Mouse (Mus musculus) adrenal gland, adult 18-20 months (tissue): ENCODE data around the gene Ssr1. TPM values are rescaled to one million over a fixed set of nuclear protein-coding genes. Genes with fewer than 3 reads are reported as not detected.
A peak's percentile ranks its signal among the peaks of the same experiment; 100 is the strongest.

Experiments used
- DNase-seq, 2 experiments: peaks; one replicate each; pipeline ENCODE4 v3.0.0; 2021 to 2022; ENCODE audit warnings: low spot score in 2 of 2
- total RNA-seq, 2 experiments: library from RNA; stranded (reverse); gene quantifications; 1 replicate in 1 of 2; 2 replicates in 1 of 2; pipeline ENCODE4 v1.2.3; 2021

The Ssr1 gene
- total RNA-seq, 2 experiments from 2014 or later, result 116 to 173 TPM

DNA sequence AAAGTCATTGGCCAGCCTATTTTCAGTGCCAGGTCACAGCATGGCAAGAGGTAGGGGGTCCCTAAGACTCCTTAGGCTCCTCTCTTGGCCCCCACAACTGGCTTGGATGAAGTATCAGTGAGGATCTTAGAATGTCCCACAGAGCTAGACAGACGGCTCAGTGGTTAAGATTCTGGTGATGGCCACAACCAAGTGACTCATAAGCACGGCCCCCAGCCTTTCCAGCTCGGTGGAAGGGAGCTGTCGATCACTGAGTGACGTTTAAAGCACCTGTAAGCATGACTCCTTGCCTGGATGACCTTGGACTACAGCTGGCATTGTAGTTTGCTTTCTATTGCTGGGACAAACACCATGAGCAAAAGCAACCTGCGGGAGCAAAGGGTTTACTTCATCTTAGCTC, 41.0 kb downstream of the Ssr1 start:
- DNase-seq, result no peak

DNA sequence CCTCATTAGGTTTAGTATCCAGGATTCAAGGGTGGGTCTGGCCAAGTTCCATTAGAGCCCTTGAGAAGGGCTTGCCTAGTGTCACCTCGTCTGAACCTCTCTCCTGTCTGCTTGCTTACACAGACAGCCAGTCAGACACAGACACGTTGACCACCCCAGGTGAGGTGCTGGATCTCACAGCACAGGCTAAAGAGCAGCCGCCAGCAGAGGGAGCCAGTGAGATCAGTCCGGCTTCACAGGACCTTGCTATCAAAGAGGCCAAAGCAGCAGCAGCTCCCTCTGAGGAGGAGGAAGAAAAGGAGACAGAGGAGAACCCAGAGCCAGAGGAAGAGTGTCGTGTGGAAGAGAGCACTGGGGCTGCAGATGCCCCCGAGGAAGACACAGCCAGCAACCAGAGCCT, 47.3 kb downstream of the Ssr1 start:
- peak; percentile 78 to 84 for DNase-seq

DNA sequence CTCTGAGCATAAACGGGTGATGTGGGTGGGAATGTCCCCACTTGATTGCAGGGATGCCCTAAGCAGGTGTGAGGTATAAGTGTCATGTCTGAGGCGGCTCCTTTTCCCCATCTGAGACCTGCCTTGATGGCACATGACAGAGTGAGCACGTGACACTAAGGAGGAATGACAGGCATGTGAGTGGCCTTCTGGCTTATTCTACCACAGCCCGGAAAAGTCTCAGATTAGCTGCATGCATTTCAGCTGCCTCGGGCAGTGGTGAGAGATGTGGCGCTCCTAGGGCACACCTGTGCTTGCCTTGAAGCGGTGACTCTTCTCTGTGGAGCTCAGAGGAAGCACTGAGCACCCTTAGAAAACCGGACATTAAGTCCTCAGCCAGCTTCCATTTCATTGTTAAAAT, 48.6 kb downstream of the Ssr1 start:
- no peak for DNase-seq

DNA sequence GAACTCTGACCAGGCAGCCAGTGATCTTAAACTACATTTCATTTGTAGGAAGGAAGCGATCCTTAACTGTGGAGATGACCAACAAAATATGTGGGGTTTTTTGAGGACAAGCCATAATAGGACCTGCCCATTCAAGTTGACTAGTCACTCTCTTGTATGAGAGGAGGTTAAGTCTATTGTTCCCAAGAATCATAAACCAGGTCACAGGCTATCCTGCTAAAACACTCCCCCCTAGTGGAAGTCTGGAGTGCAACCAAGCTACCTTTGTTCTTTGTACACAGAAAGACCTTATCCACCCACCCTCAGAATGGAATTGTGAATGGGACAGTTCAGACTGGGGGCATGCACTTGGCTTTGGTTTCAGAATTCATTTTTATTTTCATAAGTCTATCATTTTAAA, 49.7 kb downstream of the Ssr1 start:
- no peak for DNase-seq

DNA sequence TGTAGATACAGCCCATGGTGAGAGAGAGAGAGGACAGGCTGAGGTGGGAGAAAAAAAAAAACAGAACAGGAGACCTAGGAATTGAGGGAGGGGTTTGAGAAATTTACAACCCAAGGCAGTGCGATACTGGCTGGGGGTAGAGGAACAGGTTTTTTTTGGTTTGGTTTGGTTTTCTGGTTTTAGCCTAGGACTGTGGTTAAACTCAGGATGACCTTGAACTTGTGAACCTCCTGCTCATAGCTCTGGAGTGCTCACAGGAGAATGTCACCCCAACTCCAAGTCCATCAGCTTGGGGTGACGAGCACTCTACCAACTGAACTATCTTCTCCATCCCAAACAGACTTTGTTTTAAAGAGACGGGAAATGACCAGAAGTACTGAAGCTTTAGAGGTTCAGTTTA, 50.6 kb downstream of the Ssr1 start:
- no peak for DNase-seq

DNA sequence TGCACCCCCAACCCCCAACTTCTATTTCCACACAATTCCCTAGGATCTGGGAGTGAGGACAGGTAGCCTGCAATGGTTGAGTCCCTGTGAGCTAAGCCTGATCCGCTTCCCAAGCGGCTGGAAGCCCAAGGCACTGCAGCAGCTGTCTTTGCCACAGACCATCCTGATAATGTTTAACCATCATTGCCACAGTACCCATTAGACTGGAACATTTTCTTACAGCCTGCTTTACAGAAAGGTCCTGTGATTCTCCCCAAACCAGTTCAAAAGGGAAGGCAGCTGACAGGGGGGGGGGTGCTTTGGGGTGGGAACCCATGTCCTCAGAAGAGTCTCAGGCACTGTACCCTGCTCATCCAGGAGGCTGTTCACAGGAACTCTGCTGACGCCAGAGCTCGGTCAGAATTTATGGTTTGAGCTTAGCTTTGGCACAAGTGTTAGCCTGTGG, 51.1 kb downstream of the Ssr1 start:
- no peak for DNase-seq

DNA sequence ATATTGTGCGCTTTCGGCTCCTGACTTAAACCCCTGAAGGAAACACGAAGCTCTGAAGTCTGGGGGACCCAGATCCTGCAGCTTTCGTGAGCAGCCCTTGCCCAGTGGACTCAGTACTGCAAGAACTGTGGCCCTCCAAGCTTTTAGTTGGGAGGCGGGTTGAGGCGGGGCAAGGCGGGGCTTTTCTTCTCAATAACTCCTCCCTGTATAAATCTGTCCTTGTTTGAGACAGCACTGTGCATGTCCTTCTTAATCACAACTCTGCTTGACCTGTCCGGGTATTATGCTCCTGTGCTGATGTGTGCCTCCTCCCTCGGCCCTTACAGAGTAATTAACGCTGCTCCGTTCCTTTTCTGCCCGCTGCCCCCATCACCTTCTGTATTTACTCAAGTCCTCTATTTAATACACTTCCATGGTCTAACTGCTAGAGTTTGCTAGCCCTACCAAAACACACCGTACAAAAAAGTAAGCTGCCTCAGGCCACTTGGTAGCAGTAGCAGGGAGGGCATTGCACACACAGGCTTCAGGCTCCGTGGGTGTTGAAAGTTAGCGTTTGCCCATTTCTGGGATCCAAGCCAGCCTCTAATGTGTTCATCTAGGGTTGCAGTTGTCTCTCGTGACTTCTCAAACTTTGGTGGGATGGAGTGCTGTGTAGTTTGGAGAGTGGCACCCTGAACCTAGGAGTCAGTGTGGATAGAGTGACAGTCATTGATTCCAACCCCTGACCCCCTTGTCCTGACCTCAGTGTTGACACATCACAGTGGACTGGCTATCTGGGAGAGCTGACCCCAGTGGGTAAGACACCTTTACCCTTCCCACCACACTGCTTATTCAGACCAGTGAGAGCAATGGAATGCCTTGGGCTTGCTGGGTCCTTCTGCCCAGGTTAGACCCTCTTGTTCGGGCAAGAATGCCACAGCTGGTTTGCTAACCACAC, 51.8 kb downstream of the Ssr1 start:
- no peak for DNase-seq

DNA sequence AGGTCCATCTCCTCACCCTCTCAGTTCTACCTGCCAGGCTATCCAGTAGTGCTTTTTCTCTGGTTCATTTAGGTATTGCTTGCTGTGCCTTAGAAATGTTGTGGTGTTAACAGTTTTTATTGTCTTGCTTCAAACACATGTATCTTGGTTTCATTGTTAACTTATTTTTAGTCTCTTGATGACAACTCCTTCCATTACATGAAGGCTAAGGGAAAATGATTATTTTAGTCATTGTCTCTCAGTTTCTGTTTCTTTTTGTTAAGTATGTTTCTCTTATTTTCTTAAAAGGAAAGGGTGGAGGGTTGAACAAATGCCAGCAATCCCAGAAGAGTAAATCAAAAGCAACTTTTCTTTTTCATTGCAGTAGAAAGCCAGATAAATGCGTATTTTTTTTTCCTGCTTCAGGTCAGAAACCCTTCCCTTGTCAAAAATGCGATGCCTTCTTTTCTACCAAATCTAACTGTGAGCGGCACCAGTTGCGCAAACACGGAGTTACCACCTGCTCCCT, 52.8 kb downstream of the Ssr1 start:
- no peak for DNase-seq

DNA sequence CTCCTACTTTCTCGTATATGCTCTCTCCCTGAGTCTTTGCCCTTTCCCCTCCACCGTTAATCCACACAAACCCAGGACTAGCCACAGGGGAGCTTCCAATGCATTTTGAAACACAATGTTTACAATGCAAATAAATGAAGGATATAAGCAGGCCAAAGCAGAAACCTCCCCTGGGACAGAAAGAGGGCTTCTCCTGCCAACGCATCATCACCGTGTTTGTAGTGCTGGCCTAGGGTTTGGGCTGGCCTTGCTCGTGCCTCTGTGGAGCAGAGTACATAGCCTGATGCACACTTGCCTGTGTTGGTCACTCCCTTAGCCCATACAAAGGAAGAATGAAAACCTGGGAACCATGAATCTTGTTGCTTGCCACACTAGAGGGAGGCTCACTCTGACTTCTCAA, 53.4 kb downstream of the Ssr1 start:
- DNase-seq, result no peak

DNA sequence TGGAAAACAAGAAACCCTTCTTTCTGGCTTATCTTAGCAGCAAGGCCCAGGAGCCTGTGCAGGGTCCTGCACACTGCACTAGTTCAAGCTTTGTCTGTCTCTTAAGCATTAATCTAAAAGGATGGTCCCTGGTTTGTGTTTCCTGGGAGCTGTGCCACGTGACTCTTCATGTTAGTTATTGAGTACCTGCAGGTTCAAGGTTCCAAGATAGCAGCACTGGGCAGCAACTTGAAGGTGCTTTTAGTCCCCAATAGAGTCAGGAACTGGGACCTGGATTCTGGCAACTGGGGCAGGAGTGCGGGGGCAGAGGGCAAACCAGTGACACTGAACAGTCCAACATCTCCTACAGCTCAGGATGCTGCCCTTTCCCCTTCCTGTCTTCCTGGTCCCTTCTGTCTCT, 53.9 kb downstream of the Ssr1 start:
- no peak for DNase-seq

DNA sequence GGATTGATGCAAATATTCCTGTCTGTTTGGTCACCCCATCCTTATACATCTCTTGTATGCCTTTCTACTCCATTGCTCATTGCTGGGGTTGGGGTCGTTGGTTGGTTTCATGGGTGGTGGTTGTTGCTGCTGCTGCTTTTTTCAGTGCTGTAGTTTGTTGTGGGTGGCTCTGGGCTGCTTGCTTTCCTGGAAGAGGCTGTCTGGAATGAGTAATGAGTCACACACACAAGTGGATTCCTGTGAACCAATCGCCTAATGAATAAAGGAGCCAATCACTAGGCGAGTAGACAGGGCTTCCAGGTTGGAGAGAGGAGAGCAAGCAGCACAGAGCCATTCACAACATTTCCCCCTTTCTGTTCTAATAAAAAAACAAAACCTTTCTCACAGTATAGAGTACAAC, 57.7 kb downstream of the Ssr1 start:
- DNase-seq, result no peak

DNA sequence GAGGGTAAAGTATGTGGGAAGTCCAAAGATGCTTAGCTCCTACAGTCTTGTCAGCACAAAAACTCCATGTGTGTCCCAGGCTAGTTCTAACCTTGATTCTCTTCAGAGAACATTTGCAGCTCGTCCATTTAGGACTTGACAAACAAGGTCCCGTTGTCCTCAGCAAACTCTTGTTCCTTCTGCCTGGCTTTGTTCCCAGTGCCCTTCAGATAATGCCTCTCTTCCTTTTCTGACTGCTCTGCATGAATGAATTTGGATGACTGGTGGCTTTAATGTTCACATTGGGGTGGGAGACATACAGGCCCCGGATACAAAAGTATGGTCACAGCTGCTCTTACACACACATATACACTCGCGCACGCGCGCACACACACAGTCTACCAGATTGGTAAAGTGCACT, 59.1 kb downstream of the Ssr1 start:
- DNase-seq, result peak in 1 of 2 experiments; percentile 35

DNA sequence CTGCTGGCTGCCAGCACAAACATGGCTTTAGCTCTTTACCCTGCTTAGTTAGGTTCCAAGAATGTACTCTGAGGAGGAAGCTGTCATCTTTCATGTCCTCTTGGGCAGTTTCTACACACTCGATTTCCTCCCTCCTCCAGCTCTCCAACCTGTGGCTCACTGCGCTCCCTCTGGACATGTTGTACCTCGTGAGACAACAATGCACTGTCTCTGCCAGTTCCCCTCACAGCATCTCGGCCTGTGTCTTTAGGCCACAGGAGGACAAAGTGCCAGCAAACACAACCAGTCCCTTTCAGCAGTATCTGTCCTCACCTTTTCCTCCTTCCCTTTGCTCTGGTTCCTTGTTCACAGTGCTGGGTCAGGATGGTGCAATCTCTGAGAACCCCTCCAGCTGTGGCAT, 59.9 kb downstream of the Ssr1 start:
- DNase-seq, result no peak

DNA sequence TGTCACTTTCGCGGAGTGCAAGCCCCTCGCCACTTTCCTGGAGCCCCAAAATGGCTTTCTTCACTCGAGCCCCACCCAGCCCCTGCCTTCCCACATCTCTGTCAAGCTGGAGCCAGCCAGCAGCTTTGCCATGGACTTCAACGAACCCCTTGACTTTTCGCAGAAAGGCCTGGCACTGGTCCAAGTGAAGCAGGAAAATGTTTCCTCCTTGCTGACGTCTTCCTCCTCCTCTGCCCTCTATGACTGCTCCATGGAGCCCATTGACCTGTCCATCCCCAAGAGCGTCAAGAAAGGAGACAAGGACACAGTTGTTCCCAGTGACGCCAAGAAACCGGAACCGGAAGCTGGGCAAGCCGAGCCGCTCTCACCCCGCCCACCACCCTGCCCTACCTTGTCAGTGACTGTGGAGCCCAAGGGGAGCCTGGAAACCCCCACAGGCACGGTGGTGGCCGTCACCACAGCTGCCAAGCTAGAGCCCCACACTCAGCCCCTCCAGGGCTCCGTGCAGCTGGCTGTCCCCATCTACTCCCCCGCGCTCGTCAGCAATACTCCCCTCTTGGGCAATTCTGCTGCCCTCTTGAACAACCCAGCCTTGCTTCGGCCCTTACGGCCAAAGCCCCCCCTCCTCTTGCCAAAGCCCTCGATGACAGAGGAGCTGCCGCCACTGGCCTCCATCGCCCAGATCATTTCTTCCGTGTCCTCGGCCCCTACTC, 62.7 kb downstream of the Ssr1 start:
- no peak for DNase-seq

DNA sequence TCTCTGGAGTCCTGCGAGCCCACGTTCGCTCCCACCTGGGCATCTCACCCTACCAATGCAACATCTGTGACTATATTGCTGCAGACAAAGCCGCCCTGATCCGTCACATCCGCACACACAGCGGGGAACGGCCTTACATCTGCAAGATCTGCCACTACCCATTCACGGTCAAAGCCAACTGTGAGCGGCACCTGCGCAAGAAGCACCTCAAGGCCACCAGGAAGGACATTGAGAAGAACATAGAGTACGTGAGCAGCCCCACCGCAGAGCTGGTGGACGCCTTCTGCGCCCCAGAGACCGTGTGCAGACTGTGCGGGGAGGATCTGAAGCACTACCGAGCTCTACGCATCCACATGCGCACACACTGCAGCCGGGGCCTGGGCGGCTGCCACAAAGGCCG, 63.4 kb downstream of the Ssr1 start:
- DNase-seq, result no peak

DNA sequence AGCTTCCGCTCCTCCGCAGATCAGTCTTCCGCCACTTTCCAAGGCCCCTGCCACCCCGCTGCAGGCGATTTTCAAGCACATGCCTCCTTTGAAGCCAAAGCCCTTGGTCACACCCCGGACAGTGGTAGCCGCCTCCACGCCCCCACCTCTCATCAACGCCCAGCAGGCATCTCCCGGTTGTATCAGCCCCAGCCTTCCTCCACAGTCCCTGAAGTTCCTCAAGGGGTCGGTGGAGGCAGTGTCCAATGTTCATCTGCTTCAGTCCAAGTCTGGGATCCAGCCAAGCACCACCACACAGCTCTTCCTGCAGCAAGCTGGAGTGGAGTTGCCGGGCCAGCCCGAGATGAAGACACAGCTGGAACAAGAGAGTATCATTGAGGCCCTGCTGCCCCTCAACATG, 63.9 kb downstream of the Ssr1 start:
- no peak for DNase-seq

DNA sequence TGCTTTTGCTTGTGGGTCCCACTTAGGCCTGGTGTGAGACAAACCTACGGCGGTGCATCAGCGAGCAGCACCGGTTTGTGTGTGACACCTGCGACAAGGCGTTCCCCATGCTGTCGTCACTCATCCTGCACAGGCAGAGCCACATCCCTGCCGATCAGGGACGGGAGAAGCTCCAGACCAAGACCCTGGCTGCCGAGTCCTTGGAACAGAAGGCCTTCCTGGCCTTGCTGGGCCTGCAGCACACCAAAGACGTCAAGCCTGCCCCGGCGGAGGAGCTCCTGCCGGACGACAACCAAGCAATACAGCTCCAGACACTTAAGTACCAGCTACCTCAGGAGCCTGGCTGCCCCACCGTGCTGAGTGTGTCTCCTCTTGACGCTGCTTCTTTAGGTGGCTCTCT, 64.5 kb downstream of the Ssr1 start:
- peak in 1 of 2 experiments; percentile 26 for DNase-seq

DNA sequence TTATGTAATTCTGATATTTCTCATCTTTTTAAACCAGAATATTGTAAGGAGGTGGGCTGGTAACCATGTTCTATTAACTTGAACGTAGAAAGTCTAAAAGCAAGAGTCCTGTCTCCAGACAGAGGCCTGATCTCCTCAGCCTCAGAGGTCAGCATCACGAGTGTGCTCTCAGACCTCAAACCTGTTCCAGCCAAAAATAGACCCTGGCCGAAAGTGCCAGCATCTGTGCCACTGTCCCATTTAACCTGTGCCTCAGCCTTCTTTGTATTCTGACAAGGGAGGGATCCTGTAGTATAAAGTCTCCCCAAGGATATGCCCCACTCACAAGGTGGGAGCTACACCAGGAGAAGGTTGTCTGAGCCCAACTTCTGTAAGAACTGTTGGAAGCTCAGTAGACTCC, 67.6 kb downstream of the Ssr1 start:
- DNase-seq, result no peak

DNA sequence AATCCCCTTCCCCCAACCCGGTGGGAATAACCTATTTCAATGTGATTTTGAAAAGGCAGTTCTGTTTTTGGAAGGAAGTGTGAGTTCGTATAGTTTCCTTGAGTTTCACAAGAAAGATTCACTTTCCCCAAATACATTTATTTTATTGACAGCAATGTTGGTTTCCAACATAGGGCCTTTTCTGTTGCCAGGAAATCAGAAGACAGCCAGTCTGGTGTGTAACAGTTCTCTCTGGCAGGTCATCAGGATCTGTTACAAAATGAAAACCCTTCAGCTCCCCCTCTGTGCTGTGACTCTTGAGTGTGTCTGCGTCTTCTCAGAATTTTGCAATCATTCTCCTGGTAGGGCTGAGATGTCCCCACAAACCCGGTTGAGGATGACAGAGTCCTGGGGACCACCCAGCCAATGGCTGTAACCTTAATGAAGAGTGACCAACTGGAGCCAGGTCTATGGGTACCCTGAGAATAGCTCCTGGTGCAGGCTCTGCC, 69.5 kb downstream of the Ssr1 start:
- no peak for DNase-seq

DNA sequence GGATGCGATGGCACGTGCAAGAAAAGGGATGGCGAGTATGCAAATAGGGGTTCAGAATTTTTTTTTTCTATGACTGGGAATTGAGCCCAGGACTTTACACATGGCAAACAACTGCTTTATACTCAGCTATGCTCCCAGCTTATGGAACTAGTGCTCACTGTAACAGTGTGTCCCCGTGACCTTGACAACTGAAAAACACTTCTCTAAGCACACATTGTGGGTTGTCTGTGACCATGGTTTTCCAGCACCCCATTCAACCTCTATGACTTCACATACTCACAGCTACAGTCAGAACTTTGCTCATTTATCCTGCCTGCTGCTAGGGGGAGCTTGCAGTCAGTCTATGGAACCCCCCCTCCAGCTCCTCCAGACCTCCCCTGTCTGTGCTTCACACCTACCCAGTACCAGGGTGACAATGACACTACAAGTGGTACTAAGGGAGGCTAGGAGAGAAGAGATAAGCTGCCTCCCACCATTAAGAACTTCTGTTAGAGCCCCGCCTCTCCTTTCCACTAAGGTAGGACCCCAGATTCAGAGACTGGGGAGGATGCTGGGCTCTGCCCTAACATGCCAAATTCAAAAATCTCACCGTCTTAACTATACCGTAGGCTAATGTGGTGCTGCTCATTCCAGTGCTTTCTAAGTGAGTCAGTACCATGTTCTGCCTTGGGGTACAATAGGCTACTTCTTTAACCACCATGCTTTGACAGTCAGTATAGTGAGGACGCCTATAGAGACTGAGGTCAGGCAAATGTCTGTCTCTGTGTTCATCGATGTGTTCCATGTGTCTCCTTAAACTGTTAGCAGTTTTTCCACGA, 70.2 kb downstream of the Ssr1 start:
- DNase-seq, result no peak

DNA sequence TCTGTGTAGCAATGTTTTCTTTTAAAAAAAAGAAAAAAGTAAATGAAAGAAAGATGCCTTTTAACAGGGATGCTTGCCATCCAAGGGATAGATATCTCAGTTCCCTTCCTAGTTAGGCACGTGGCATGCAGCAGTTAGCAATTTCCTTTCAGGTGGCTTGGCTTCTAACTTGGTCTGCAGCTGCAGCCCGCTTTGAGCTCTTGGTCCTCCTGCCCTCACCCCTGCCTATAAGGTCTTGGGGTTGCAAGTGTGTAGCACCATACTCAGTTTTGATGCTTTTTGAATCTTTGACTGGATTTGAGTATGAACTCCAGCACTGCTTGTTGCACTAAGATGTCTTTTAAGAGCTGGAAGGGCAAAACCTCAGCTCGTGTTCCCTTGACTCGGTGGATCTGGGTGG, 70.9 kb downstream of the Ssr1 start:
- no peak for DNase-seq
